Mouse (Mus musculus): ENCODE measurements around the gene Psmb3. TPM values are rescaled to one million over a fixed set of nuclear protein-coding genes. Genes with fewer than 3 reads are reported as not detected.
"Not testable (repeated sequence)": the region's sequence is repeated elsewhere in the genome, so short reads cannot be mapped to it uniquely, and the experiment has no call there.

The Psmb3 gene
- 100 to 1,000 TPM; 193 to 221 TPM for total RNA-seq (2021)
- long read RNA-seq, experiment 1, transcript Psmb3-202 (2 exons, 578 nt) = minor isoform, 7 of 223 reads
- long read RNA-seq, experiment 1, transcript Psmb3-201 (6 exons, 766 nt) = major isoform, 200 of 223 reads
- long read RNA-seq, experiment 1, partial matches to known transcripts = 12 of 223 reads
- long read RNA-seq, experiment 1, other reads (novel, unspliced or antisense) = 4 of 223 reads
- long read RNA-seq, experiment 2, transcript Psmb3-202 (2 exons, 578 nt) = minor isoform, 5 of 204 reads
- long read RNA-seq, experiment 2, transcript Psmb3-201 (6 exons, 766 nt) = major isoform, 170 of 204 reads
- long read RNA-seq, experiment 2, partial matches to known transcripts = 22 of 204 reads
- long read RNA-seq, experiment 2, other reads (novel, unspliced or antisense) = 6 of 204 reads

GRCm38 (mm10) chr11:97703039-97703826 is at the start of gene Psmb3:
Psmb3 (plus strand) TSS chr11:97703399.
- DNase-seq (ENCODE audit: low spot score in 2 of 2) = peak; percentile 79 to 96

DNA sequence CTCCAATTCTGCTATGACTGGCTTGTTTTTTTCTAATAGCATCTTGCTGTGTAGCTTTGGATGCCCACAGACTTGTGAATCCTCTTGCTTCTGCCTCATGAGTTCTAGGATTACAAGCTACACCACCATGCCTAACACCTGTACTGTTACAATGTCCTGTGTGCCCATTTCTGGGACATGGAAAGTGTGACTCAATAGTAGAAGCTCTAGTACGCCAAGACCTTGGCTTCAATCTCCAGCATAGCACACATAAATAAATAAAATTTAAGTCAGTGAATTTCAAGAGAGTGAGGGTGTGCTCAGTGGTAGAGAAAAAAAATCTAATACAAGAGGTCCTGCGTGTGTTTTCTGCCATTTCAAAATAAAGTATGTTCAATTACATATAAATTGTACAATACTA is 49.0 kb upstream of the Psmb3 start:
- no peak for DNase-seq (ENCODE audit: low spot score in 2 of 2)

DNA sequence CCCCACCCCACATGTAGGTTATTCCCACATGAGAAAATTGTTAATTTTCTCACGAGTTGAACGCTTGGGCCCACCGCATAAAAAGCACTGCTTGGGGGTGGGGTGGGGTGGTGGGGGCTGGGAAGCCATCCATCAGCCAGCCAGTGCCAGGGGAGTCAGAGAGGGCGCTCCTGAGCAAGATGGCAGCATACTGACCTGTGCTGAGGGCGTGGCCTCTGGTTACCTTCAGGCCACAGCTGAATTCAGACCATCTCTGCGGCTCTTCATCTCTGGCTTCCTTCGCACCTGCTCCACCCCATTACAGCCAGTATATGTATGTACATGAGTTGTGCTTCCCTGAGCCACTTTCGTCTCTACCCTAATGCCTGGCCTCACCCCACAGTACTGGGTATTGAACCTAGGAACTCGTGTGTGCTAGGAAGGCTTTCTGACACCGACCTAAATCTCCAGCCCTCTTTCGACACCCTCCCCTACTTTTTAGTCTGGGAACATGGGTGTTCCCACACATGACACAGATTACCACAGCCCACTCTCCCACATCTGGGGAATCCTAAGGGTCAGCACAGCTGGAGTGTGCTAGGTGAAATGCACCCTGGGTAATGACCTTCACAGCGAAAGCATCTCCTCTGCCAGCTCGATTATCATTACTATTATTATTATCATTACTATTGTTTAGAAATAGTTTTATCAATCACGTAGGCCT is 46.8 kb upstream of the Psmb3 start:
- DNase-seq (ENCODE audit: low spot score in 2 of 2) = no peak

- no peak for DNase-seq (ENCODE audit: low spot score in 2 of 2)
Measured at GRCm38 (mm10) chr11:97657184-97657945, 45.8 kb upstream of the Psmb3 start.

- not testable (repeated sequence) for DNase-seq (ENCODE audit: low spot score in 2 of 2)
Measured at GRCm38 (mm10) chr11:97657967-97658366, 45.2 kb upstream of the Psmb3 start.

GRCm38 (mm10) chr11:97658751-97659266 is 44.4 kb upstream of the Psmb3 start:
- DNase-seq (ENCODE audit: low spot score in 2 of 2) = no peak

DNA sequence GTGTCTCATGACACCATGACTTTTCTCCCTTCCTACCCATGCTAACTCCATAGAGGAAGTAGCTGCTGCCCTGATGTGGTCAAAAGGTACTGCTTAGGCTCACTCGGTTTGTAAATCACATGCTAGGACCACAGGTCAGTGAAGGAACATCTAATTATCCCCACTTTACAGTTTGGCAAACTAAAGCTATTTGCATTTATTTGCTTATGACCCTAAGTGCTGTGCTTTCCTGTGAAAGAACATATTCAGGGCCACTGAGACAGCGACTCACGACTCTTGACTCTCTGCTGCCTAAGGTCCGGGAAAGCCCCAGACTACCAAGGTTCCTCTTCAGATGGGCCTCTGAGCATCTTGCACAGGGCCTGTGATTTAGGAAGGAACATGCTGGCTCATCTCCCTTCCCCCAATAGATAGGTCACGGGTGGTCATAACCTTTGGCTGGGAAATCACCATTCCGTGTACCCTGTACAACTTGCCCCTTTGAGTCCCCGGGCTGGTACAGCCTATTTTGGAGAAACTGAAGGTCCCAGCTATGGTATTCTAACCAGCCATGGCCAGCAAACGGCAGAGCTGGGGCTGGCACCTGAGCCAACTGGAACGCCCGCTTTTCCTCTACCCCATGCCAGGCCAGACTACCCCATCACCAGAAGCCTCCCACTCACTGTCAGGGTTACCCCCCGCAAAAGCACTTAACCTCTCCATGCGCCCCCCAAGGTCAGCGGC is 43.8 kb upstream of the Psmb3 start:
- DNase-seq (ENCODE audit: low spot score in 2 of 2) = no peak

- DNase-seq (ENCODE audit: low spot score in 2 of 2) = peak in 1 of 2 experiments; percentile 49
Measured at GRCm38 (mm10) chr11:97659990-97660714, 43.0 kb upstream of the Psmb3 start.

DNA sequence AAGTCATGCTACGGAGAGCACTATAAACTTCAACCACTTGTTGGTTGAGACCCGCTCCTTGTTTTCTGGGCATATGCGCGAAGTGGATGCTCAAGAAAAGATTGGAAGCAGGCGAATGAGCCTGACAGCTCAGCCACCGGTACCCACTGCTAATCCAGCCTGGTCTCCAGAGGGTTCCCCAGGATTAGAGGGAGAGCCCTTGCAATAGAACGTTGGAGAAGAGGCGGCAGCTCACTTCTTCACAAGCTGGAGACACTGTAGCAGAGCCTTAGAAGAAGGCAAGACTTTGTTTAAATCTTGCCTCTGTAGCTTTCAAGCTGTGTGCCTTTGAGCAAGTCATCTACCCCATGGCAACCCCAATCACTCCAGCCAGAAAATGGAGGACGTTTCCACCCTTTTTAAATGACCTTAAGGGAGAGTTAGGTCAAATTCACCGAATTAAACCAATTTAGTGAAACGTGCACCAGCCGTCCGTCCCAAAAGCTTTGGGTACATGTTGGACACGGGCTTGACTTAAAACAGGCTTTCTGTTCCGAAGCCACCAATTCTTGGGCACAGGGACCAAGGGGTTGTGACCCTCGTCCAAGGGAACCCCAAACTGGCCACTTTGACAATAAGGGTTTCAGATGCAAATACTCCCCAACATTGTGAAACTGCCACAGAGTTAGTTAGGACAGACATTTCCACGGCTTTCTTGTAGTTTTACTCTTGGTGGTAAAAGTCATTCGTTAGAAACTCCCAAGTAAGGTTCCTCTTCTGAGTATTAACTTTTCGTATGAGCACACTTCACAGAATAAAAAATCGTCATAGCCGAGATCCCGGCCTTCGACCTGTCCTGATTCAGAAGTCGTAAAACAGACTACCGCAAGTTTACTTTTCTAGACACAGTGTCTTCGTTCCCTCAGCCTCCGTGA is 42.2 kb upstream of the Psmb3 start:
- no peak for DNase-seq (ENCODE audit: low spot score in 2 of 2)

- no peak for DNase-seq (ENCODE audit: low spot score in 2 of 2)
Measured at GRCm38 (mm10) chr11:97661648-97662133, 41.5 kb upstream of the Psmb3 start.

DNA sequence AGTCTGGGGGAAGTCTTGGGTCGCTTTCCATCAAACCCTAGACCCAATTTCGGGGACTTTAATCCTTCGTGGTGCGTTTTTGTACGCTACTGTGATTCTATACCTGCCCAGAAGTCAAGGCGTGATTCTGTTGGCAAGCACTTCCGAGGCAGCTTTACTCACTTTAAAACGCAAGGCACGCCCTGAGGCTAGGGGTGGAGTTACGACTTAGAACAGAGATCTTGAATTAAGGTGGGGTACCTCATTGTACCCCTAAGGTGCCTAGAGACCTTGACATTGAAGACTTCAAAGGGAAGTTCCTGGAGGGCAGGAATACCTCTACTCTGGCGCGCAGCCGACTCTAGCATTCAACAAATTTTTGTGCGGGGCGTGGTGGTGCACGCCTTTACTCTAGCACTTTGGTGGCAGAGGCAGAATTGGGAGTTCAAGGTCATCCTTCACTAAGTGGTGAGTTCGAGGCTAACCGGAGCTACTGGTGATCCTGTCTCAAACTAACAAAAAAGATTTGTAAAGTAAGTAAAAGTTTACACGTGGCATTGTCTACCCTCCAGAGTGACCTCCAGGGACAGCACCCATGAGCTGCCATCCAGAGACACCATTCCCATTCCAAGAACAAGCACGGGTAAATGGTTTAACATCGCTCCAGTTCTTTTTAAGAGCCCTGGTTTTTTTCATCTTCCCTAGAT is 40.8 kb upstream of the Psmb3 start:
- DNase-seq (ENCODE audit: low spot score in 2 of 2) = no peak

GRCm38 (mm10) chr11:97662893-97663527 is 40.2 kb upstream of the Psmb3 start, which contains the start of gene Mllt6:
Mllt6 (plus strand) TSS chr11:97663414.
- peak in 1 of 2 experiments; percentile 62 for DNase-seq (ENCODE audit: low spot score in 2 of 2)

DNA sequence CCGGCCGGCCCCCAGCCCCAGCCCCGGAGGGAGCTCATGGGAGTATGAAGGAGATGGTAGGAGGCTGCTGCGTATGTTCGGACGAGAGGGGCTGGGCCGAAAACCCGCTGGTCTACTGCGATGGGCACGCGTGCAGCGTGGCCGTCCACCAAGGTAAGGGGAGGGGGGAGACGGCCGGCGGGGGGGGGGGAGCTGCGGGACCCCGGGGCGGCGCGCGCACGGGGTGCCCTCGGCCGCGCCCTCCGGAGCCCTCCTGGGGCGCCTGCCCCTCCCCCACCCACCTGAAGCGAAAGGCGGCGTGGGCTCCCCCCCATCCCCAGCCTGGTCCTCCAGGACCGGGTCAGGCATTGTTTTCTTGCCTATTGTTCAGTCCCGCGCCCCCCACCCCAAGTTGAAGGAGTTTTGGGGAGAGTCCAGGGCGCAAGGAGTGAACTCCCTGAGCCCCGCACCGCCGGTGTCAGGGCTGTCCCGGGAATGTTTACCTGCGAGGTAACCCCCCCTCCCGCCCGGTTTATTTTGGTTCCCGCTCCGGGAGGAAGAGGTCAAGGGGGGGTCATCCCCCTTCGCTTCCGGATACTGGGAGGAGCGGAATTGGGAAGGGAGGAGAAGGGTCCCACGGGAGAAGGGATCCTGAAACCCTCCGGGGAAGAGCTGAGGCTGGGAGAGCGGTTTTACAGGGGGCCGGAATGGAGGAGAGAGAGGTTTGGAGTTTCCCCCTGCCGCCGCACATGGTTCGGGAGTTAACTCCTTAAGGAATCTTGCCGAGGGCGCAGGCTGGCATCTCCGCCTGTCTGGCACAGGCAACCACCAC is 39.5 kb upstream of the Psmb3 start:
- DNase-seq (ENCODE audit: low spot score in 2 of 2) = no peak

- no peak for DNase-seq (ENCODE audit: low spot score in 2 of 2)
Measured at GRCm38 (mm10) chr11:97664339-97664665, 38.9 kb upstream of the Psmb3 start.

- DNase-seq (ENCODE audit: low spot score in 2 of 2) = no peak
Measured at GRCm38 (mm10) chr11:97664771-97665240, 38.4 kb upstream of the Psmb3 start.

- no peak for DNase-seq (ENCODE audit: low spot score in 2 of 2)
Measured at GRCm38 (mm10) chr11:97665431-97665830, 37.8 kb upstream of the Psmb3 start.
